Mouse (Mus musculus) lung, embryonic 15.5 days (tissue): ENCODE measurements around the gene Zbtb32. TPM values are rescaled to one million over a fixed set of nuclear protein-coding genes. Genes with fewer than 3 reads are reported as not detected.

Experiments
- ATAC-seq: fragments of 200-750 bp; cut with Nextera tagmentation; 2 replicates; pipeline ENCODE4 v1.8.0; 2017; ENCODE audit warnings: moderate number of reproducible peaks, borderline replicate concordance; ENCODE audit not compliant: low FRiP score, low TSS enrichment; ENCODE audit errors: extremely low read depth
- H3K27ac ChIP-seq: fragments of 300-500 bp; sonication (generic); 2 replicates; pipeline ENCODE4 v1.5.1; 2015; ENCODE audit warnings: moderate library complexity, mild to moderate bottlenecking, inconsistent platforms
- H3K27me3 ChIP-seq: fragments of 300-500 bp; sonication (generic); 2 replicates; pipeline ENCODE4 v1.6.1; 2015; ENCODE audit warnings: inconsistent platforms
- H3K36me3 ChIP-seq: fragments of 300-500 bp; sonication (generic); 2 replicates; pipeline ENCODE4 v1.6.1; 2015; ENCODE audit warnings: inconsistent platforms
- H3K4me1 ChIP-seq: fragments of 300-500 bp; sonication (generic); 2 replicates; pipeline ENCODE4 v1.6.1; 2015; ENCODE audit warnings: inconsistent platforms
- H3K4me2 ChIP-seq: fragments of 300-500 bp; sonication (generic); 2 replicates; pipeline ENCODE4 v1.6.1; 2015; ENCODE audit warnings: inconsistent platforms, mild to moderate bottlenecking, moderate library complexity
- H3K4me3 ChIP-seq: fragments of 300-500 bp; sonication (generic); 2 replicates; pipeline ENCODE4 v1.5.1; 2015; ENCODE audit warnings: mild to moderate bottlenecking, inconsistent platforms
- H3K9ac ChIP-seq: fragments of 300-500 bp; sonication (generic); 2 replicates; pipeline ENCODE4 v1.6.1; 2015; ENCODE audit warnings: inconsistent platforms
- H3K9me3 ChIP-seq: fragments of 300-500 bp; sonication (generic); 2 replicates; pipeline ENCODE4 v1.6.1; 2016; ENCODE audit warnings: inconsistent platforms
- WGBS: fragments of 180-500 bp; shearing (Covaris S2); methylation state at CpG from one replicate; pipeline ENCODE4 v1.1.7; 2015; 5-methylcytosine and 5-hydroxymethylcytosine counted together
- polyA plus RNA-seq: library from polyadenylated mRNA; unstranded; fragments of >200 nt; fragmentation: Nextera tagmentation; extraction: Ambion mirVana; gene quantifications from 2 replicates; pipeline ENCODE4 v1.2.1, GENCODE M21; 2015

Zbtb32 gene
- 2.3 and 3.7 TPM in 2 replicates for polyA plus RNA-seq

DNA sequence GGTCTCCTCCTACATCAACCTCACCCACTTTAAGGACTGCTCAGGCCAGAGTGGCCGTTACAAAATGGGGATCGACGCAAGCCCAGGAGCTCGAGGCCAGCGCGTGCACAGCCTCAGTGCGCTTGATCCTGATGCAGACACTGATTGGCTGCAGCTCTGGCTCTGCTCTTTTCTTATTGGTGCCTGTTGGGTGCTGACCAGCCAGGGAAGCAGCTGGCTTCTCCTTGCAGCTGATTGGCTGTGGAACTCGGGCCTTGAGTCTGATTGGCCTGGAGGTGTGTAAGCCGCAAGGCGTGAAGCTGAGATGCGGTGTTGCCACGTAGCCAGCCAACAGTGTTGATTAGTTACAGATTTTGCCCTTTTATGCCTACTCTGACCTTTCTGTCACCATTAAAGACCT, at the start of gene Zbtb32:
Zbtb32 (minus strand) TSS at position 124 of the 400 bp plus-strand sequence.
- Histone ChIP-seq H3K9me3 (no peaks in the 10 kb centered on the region), H3K4me1 (peaks cover 13% of the 10 kb centered on the region; the same call in 1 of the 2 replicates), H3K27ac (peak within 1 kb of the TSS; percentile 95), H3K4me3 (peak within 1 kb of the TSS; percentile 4; the same call in 1 of the 2 replicates), H3K27me3 (no peaks in the 10 kb centered on the region), H3K9ac (no peak within 1 kb of the TSS), H3K4me2 (peak within 1 kb of the TSS; percentile 23; the same call in 1 of the 2 replicates), H3K36me3 (no peaks in the 10 kb centered on the region)
- no peak for ATAC-seq
- 88% methylated on average over 12 of the region's 12 CpGs for WGBS

DNA sequence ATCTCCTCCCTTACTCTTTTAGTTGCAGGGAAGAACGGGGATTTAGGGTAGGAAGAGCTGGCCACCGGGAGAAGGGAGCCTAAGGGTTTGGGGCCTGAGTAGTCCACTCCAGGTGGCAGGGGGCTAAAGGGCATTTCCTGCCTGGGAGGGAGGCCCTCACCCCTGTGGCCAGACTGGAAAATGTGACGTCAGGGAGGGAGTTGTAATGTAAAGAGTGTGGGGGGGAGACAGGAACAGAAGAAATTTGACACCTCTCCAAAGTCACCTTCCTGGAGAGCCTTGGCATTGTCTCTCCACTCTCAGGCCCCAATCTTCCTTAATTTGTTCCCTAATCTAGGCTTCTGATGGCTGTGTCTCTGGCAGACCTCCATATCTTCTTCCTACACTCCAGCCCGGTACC, 40.4 kb upstream of the Zbtb32 start:
- H3K27me3 ChIP-seq, result peaks cover 28% of the 10 kb centered on the region
- WGBS, result 13% methylated on average over 4 of the region's 4 CpGs

DNA sequence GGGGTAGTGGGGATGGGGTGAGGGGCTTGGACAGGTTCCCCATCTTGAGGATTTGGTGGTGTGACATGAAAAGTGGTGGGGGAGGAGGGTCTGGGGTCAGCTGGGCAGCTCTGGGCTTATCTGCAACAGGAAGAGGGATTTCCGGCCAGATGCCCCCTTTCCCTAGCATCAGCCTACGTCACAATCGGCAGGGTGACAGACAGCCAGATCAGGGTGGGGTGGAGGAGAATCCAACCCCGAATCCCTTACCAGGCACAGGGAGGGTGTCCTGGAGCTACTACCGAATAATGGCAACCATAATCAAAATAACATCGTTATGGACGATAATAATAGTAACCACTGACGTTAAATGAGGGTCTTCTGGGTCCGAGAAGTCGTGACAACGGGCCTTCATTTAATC, 37.7 kb upstream of the Zbtb32 start:
- Histone ChIP-seq H3K9me3 (no peaks in the 10 kb centered on the region), H3K4me3 (no peak overlapping the region), H3K36me3 (peaks cover 10% of the 10 kb centered on the region), H3K27ac (no peak overlapping the region), H3K4me2 (no peak overlapping the region), H3K9ac (no peak overlapping the region), H3K4me1 (peaks cover 5% of the 10 kb centered on the region), H3K27me3 (peaks cover 54% of the 10 kb centered on the region)
- no peak for ATAC-seq
- 15% methylated on average over 11 of the region's 11 CpGs for WGBS

More for the DNA sequence above, 40.4 kb upstream of the Zbtb32 start:
- Histone ChIP-seq H3K27ac (no peak overlapping the region), H3K4me1 (peaks cover 5% of the 10 kb centered on the region), H3K36me3 (peaks cover 36% of the 10 kb centered on the region), H3K4me2 (no peak overlapping the region), H3K9ac (no peak overlapping the region), H3K9me3 (no peaks in the 10 kb centered on the region), H3K4me3 (no peak overlapping the region)
- ATAC-seq, result no peak

DNA sequence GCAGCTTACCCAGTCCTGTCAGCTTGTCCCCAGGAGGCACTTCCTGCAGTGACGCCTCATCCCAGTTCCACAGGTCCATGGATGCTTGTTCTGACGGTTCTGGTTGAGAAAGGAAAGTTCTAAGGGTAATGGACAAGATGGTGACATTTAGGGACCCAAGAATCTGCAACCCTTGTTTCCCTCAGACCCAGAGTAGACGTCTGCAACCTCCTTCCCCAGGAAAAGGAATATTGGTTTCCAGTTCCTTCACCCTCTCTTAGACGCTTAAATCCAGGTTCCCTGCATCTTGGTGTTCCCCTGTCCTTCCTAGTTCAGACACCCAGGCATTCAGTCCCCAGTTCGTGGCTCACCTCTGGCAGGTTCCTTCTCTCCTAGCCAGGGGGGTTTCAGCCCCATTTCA, 37.0 kb upstream of the Zbtb32 start, which contains the start of gene Etv2:
Etv2 (minus strand) TSS at position 101 of the 400 bp plus-strand sequence.
- peaks cover 5% of the 10 kb centered on the region for H3K4me1 ChIP-seq
- H3K4me3 ChIP-seq, result peak within 1 kb of the TSS; percentile 19
- H3K4me2 ChIP-seq, result peak within 1 kb of the TSS; percentile 44
- H3K36me3 ChIP-seq, result peaks cover 4% of the 10 kb centered on the region
- H3K27me3 ChIP-seq, result peaks cover 55% of the 10 kb centered on the region
- 4% methylated on average over 5 of the region's 5 CpGs for WGBS
- H3K9me3 ChIP-seq, result no peaks in the 10 kb centered on the region
- H3K9ac ChIP-seq, result no peak within 1 kb of the TSS
- ATAC-seq, result no peak
- H3K27ac ChIP-seq, result no peak within 1 kb of the TSS

DNA sequence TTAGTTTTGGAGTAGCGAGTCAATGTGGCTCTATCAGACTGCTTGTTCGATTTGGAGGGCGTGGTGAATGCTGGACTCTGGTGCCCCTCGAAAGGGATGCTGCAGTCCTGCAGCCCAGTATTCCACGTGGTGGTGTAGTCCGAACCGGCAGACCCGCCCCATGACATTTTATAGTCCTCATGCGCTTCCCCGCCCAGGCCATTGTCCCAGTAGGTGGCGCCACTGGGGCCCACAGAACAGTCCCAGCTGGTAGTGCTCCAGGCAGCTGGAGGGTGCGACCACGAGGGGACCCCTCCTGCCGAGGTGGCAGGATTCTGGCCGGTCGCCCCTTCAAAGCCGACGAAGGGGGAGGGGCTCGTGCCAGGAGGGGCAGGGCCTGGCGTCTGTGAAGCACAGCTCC, 35.9 kb upstream of the Zbtb32 start:
- Histone ChIP-seq H3K9me3 (no peaks in the 10 kb centered on the region), H3K4me2 (peak overlapping the region; percentile 44), H3K36me3 (no peaks in the 10 kb centered on the region), H3K9ac (no peak overlapping the region), H3K27ac (no peak overlapping the region), H3K4me1 (peaks cover 5% of the 10 kb centered on the region), H3K27me3 (peaks cover 55% of the 10 kb centered on the region), H3K4me3 (peak overlapping the region; percentile 19)
- peak; percentile 62; the same call in 1 of the 2 replicates for ATAC-seq
- 1% methylated on average over 20 of the region's 20 CpGs for WGBS

DNA sequence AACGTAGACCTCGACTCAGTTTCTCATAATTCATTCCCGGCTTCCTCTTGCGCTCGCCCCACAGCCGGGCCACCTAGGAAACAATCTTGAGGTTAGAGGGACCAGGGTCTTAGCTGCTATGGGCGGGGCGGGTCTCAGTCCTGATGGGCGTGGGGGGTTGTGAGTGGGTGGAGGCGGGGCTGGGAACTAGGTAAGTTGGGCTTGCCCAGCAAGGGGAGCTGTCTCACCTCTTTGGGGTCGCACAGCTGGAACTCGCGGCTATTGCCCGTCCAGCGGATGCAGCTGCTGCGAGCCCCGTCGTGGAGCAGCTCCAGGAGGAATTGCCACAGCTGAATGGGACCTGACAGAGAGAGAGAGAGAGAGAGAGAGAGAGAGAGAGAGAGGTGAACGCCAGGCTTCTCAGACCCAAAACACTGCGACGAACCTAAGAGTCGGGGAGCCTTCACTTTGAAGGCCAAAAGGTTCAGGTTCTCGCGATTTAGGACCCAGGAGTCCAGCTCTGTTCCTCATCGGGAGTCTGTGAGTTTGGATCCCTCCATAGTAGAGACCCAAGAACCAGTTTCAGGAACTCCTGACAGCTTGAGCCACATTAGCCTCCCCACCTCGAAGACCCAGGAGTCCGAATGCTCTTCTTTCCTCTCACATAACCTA, 35.2 kb upstream of the Zbtb32 start:
- H3K27me3 ChIP-seq, result peaks cover 55% of the 10 kb centered on the region

DNA sequence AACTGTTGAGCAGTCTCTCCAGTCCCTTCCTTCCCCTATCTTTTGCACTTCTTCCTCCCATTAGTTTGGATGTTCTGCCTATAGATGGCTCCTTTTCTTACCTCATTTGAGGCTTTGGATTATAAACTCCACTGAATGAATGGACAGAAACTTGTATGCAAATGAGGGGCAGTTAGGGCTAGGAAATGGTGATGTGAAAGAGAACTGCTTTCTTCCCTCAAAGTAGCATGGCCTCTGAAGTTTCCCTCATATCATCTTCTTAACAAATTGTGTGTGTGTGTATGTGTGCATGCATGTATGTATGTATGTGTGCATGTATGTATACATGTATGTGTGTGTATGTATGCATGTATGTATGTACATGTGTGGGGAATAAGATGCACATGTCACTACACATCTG, 30.3 kb upstream of the Zbtb32 start:
- Histone ChIP-seq H3K27ac (no peak overlapping the region), H3K4me1 (peaks cover 10% of the 10 kb centered on the region), H3K27me3 (peaks cover 26% of the 10 kb centered on the region), H3K9me3 (no peaks in the 10 kb centered on the region), H3K4me3 (no peak overlapping the region), H3K9ac (no peak overlapping the region), H3K4me2 (no peak overlapping the region), H3K36me3 (peaks cover 4% of the 10 kb centered on the region; the same call in 1 of the 2 replicates)
- ATAC-seq, result no peak

More for the DNA sequence above, 35.2 kb upstream of the Zbtb32 start:
- Histone ChIP-seq H3K4me2 (no peak overlapping the region), H3K4me3 (no peak overlapping the region; the same call in 1 of the 2 replicates), H3K36me3 (no peaks in the 10 kb centered on the region), H3K9ac (no peak overlapping the region), H3K9me3 (no peaks in the 10 kb centered on the region), H3K4me1 (peaks cover 5% of the 10 kb centered on the region), H3K27ac (no peak overlapping the region)
- 6% methylated on average over 26 of the region's 27 CpGs for WGBS
- ATAC-seq, result no peak

DNA sequence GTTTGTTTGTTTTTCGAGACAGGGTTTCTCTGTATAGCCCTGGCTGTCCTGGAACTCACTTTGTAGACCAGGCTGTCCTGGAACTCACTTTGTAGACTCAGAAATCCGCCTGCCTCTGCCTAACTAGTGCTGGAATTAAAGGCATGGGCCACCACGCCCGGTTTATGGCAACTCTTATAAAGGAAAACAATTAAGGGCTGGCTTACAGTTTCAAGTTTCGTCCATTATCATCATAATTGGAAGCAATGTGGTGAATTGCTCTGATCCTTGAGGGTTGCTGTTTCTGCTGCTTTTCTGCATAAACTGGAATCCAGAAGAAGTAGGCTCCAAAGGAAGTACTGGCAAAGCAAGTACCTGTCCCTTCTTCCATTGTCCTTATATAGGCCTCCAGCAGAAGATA, 27.9 kb upstream of the Zbtb32 start:
- Histone ChIP-seq H3K4me1 (peaks cover 10% of the 10 kb centered on the region), H3K27me3 (peaks cover 4% of the 10 kb centered on the region), H3K36me3 (peaks cover 25% of the 10 kb centered on the region), H3K27ac (no peak overlapping the region), H3K4me2 (peak overlapping the region; percentile 76; the same call in 1 of the 2 replicates), H3K9me3 (no peaks in the 10 kb centered on the region), H3K4me3 (no peak overlapping the region; the same call in 1 of the 2 replicates), H3K9ac (no peak overlapping the region)
- no peak for ATAC-seq
- 72% methylated on average over 5 of the region's 5 CpGs for WGBS

DNA sequence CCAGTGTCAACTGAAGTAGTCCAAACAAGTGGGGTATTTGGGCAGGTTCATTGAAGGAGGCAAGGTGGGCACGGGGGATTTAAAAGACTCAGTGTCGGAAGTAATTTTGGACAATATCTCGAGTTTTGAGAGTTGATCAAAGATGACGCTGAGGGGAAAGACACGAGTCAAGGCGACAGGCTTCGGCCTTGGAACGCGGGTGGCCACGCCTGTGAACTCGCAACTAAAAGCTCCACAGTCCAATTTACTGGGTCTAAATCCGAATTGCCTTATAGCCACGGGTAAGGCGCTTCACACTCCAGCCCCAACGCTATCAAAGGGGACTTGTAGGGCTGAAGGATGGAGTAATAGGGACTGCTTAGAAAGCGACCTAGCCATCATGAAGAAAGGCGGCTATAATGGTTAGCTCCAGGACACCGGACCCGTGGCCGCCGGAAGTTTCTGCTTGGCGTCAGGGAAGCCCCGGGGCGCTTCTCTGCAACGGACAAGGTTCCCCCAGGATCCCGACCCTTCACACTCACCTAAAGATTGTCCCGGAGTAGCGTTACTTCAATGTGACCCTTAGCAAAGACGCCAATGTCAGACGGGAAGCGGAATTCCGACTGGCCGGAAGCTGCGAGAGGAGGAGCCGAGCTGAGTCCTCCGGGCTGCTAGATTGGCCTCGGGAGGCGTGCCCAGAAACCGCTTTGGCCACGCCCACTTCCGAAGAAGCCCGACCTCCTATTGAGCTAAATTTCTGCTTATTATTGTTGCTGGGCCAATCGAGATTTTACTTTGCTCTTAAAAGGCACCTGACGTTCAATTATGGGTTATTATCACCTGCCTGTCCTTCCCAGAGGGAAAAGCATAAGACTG, 27.0 kb upstream of the Zbtb32 start, which contains the start of gene Cox6b1:
Cox6b1 (minus strand) TSS at position 622 of the 855 bp plus-strand sequence.
- Histone ChIP-seq H3K4me2 (peak within 1 kb of the TSS; percentile 76), H3K4me1 (peaks cover 10% of the 10 kb centered on the region), H3K9ac (peak within 1 kb of the TSS; percentile 79), H3K27ac (no peak within 1 kb of the TSS; the same call in 1 of the 2 replicates), H3K4me3 (peak within 1 kb of the TSS; percentile 79), H3K36me3 (peaks cover 32% of the 10 kb centered on the region), H3K9me3 (no peaks in the 10 kb centered on the region), H3K27me3 (no peaks in the 10 kb centered on the region; the same call in 1 of the 2 replicates)
- ATAC-seq, result peak; percentile 93
- WGBS, result 2% methylated on average over 44 of the region's 44 CpGs

DNA sequence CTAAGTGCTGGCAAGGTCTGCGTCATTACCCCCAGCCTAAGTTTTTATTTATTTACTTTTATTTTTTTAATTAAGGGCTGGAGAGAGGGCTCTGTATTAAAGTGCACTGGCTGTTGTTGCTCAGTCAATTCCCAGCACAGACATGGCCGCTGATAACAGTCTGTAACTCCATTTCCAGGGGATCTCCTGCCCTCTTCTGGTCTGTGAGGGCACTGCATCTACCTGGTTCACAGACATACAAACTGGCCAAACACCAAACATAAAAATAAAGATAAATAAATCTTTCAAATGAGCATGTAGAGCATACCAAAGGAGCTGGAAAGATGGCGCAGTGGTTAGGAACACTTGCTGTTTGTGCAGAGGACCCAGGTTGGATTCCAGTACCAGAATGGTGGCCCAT, 20.5 kb upstream of the Zbtb32 start:
- H3K4me1 ChIP-seq, result no peaks in the 10 kb centered on the region
- 86% methylated on average over 3 of the region's 3 CpGs for WGBS
- H3K9me3 ChIP-seq, result no peaks in the 10 kb centered on the region
- no peak overlapping the region for H3K4me3 ChIP-seq
- no peak overlapping the region for H3K27ac ChIP-seq
- no peaks in the 10 kb centered on the region for H3K27me3 ChIP-seq
- H3K9ac ChIP-seq, result no peak overlapping the region
- H3K4me2 ChIP-seq, result no peak overlapping the region
- peaks cover 72% of the 10 kb centered on the region for H3K36me3 ChIP-seq
- ATAC-seq, result no peak

DNA sequence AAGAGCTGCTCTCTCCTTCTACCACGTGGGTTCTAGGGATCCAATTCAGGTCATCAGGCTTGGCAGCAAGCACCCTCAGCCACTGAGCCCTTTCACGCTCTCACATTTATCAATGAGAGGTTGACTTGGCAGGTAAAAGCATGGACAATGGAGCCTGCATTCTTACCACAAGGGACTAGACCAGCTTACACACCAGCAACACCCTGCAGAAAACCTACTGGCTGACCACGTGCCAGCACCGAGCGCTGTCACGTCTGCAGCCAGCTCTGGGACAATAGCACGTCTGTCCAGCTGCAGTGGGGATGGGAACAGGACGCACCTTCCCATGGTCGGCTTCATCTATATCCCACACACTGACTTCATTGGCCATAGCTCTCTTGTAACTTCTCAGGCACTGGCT, 19.9 kb upstream of the Zbtb32 start:
- Histone ChIP-seq H3K4me3 (no peak overlapping the region), H3K36me3 (peaks cover 67% of the 10 kb centered on the region), H3K27ac (no peak overlapping the region), H3K9me3 (no peaks in the 10 kb centered on the region), H3K4me1 (no peaks in the 10 kb centered on the region), H3K27me3 (no peaks in the 10 kb centered on the region), H3K4me2 (no peak overlapping the region), H3K9ac (no peak overlapping the region)
- WGBS, result 92% methylated on average over 9 of the region's 9 CpGs
- ATAC-seq, result no peak
